Mouse (Mus musculus): ENCODE results near the gene Palm.

Palm gene

GRCm38 (mm10) chr10:79851653-79852052 lies 58.3 kb downstream of the Palm start:
- in situ Hi-C loops (cut with MboI; ENCODE audit: unreplicated experiment in 2 of 2), result loop anchor here in 1 of 2 experiments (10.0 kb wide), 1 partner anchor 293 kb away; the partner anchor contains the start of genes Cbarp and Midn

- in situ Hi-C loops (cut with MboI; ENCODE audit: unreplicated experiment in 2 of 2), result loop anchor here in 1 of 2 experiments (10.0 kb wide), 1 partner anchor 293 kb away; the partner anchor contains the start of genes Cbarp and Midn
Measured at GRCm38 (mm10) chr10:79852107-79852789, 58.9 kb downstream of the Palm start.

DNA sequence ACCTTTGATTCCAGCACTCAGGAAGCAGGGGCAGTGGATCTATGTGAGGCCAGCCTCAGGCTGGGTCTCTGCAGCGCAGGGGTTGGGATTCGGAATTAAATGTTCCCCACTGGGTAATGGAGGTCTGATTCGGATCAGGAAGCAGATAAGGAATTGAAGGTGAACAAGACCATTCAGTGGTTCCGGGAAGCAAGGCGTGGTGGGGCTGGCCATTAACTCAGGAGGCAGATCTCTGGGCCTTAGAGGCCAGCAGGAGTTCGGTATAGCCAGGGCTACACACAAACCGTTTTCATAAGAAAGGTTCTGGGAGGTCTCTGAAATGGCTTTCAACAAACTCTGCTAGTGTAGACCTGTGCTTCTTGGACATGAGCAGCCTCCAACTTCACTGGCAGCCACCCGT lies 59.5 kb downstream of the Palm start:
- in situ Hi-C loops (cut with MboI; ENCODE audit: unreplicated experiment in 2 of 2), result loop anchor here in 1 of 2 experiments (10.0 kb wide), 1 partner anchor 292 kb away; the partner anchor contains the start of genes Cbarp and Midn

GRCm38 (mm10) chr10:79853392-79853791 lies 60.0 kb downstream of the Palm start:
- in situ Hi-C loops (cut with MboI; ENCODE audit: unreplicated experiment in 2 of 2), result loop anchor here in 1 of 2 experiments (10.0 kb wide), 1 partner anchor 291 kb away; the partner anchor contains the start of genes Cbarp and Midn

- in situ Hi-C loops (cut with MboI; ENCODE audit: unreplicated experiment in 2 of 2), result loop anchor here in 1 of 2 experiments (10.0 kb wide), 1 partner anchor 291 kb away; the partner anchor contains the start of genes Cbarp and Midn
Measured at GRCm38 (mm10) chr10:79853860-79854795, 60.8 kb downstream of the Palm start, which contains the start of gene Ptbp1. Gene Ptbp1 (plus strand): TSS chr10:79854427.

GRCm38 (mm10) chr10:79854801-79855541 lies 61.6 kb downstream of the Palm start:
- in situ Hi-C loops (cut with MboI; ENCODE audit: unreplicated experiment in 2 of 2), result loop anchor here in 1 of 2 experiments (10.0 kb wide), 1 partner anchor 290 kb away; the partner anchor contains the start of genes Cbarp and Midn

- in situ Hi-C loops (cut with MboI; ENCODE audit: unreplicated experiment in 2 of 2), result loop anchor here in 1 of 2 experiments (10.0 kb wide), 1 partner anchor 289 kb away; the partner anchor contains the start of genes Cbarp and Midn
Measured at GRCm38 (mm10) chr10:79855558-79856184, 62.3 kb downstream of the Palm start.

GRCm38 (mm10) chr10:79856280-79856679 lies 62.9 kb downstream of the Palm start:
- in situ Hi-C loops (cut with MboI; ENCODE audit: unreplicated experiment in 2 of 2), result loop anchor here in 1 of 2 experiments (10.0 kb wide), 1 partner anchor 289 kb away; the partner anchor contains the start of genes Cbarp and Midn

DNA sequence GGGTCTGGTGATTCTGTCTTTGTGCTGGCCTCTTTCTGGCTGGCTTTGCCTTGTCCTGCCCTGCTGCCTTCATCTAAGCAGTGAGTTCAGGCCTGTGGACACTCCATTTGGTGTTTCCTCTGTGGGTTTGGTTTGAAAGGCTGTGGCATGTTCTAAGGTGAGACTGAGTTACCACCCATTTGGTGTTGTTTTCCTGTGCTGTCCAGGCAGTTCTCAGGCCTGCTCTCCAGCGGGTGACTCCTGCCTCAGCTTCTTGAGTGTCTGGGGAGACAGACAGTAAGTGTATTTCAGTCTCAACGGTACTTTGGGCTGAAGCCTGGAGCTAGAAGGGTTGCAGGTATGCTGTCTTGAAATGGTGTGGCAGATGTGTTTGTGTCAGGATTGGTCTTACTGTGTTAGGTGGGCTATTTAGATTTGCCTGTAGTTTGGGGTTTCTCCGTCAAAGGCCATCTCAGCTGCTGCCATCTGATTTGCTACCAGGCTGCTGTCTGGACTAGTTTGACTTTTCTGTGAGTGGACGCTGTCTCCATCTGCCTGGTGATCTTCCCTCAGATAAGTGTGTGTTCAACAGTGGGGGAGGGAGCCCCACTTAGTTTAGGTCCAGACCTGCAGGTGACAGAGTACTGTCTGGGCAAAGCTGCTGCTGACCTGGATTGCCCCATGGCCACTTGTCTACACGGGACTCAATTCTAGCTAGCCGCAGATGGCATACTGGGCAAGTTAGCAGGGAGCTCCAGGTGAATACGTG lies 63.5 kb downstream of the Palm start:
- in situ Hi-C loops (cut with MboI; ENCODE audit: unreplicated experiment in 2 of 2), result loop anchor here in 1 of 2 experiments (10.0 kb wide), 1 partner anchor 288 kb away; the partner anchor contains the start of genes Cbarp and Midn

DNA sequence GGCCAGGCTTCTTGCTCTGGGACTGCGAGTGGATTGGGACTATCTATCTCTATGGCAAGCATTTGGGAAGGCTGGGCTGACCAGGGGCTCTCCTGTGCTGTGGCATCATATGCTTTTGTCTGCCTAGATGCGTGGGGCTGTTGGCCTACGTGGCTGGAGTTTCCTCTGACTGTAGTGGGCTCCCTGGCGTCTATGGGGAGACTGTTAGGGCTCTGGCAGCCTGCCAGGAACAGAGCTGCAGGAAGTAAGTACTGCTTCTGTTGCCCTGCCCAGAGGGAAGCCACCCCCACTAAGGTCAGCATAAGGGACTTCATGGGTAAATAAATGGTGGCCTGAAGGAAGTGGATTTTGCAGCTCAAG lies 64.1 kb downstream of the Palm start:
- in situ Hi-C loops (cut with MboI; ENCODE audit: unreplicated experiment in 2 of 2), result loop anchor here in 1 of 2 experiments (10.0 kb wide), 1 partner anchor 287 kb away; the partner anchor contains the start of genes Cbarp and Midn

GRCm38 (mm10) chr10:79857894-79858293 lies 64.5 kb downstream of the Palm start:
- in situ Hi-C loops (cut with MboI; ENCODE audit: unreplicated experiment in 2 of 2), result loop anchor here in 1 of 2 experiments (10.0 kb wide), 1 partner anchor 287 kb away; the partner anchor contains the start of genes Cbarp and Midn

- in situ Hi-C loops (cut with MboI; ENCODE audit: unreplicated experiment in 2 of 2), result loop anchor here in 1 of 2 experiments (10.0 kb wide), 1 partner anchor 286 kb away; the partner anchor contains the start of genes Cbarp and Midn
Measured at GRCm38 (mm10) chr10:79858416-79859074, 65.2 kb downstream of the Palm start.

DNA sequence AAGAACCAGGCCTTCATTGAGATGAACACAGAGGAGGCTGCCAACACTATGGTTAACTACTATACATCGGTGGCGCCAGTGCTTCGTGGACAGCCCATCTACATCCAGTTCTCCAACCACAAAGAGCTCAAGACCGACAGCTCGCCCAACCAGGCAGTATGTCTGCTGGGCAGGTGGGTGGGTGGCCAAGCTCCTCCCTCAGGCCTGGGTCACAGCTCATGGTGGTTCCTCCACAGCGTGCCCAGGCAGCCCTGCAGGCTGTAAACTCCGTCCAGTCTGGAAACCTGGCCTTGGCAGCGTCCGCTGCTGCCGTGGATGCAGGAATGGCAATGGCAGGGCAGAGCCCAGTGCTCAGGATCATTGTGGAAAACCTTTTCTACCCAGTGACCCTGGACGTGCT lies 65.7 kb downstream of the Palm start:
- in situ Hi-C loops (cut with MboI; ENCODE audit: unreplicated experiment in 2 of 2), result loop anchor here in 1 of 2 experiments (10.0 kb wide), 1 partner anchor 286 kb away; the partner anchor contains the start of genes Cbarp and Midn

- in situ Hi-C loops (cut with MboI; ENCODE audit: unreplicated experiment in 2 of 2), result no loop called here
Measured at GRCm38 (mm10) chr10:79860079-79860911, 66.9 kb downstream of the Palm start.

DNA sequence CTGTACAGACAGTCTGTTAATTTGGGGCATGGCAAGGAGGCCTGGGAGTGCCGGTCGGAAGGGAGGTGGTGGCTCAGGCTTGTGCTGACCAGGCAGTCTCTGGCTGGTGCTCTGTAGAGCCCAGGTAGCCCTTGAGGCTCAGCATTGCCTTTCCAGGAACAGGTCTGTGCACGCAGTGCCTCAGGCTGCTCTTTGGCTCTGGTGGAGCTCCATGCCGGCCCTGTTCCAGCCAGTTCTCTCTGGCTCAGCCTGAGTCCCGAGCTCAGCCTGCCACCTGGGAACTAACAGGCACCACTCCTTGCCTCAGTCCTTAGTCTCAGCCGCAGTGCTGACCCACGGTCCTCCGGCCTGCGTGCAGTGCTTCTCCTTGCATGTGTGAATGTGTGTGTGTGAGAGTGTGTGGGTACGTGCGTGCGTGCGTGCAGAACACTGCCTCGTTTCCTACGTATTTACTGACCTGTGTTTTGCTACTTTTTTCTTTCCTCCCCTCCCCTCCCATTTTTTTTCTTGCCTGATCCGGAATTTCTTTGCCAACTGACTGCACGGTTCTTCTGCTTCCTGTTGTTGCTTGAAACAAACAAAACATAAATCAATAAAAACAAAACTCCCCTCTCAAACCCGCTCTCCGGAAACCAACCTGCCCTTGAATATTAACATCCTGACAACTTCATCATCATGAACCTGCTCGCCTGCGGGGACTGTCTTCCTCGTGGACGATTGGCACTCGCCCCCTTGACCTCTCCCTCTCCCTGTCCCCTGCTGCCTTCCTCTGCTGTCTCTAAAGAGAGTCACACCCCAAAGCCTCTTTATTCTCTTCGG lies 68.1 kb downstream of the Palm start:
- in situ Hi-C loops (cut with MboI; ENCODE audit: unreplicated experiment in 2 of 2), result no loop called here
